Mouse (Mus musculus) heart, adult 18-20 months (tissue): ENCODE results near the gene Thap12. TPM values are rescaled to one million over a fixed set of nuclear protein-coding genes. Genes with fewer than 3 reads are reported as not detected.

Experiments
- DNase-seq, 2 experiments: peaks; one replicate each; pipeline ENCODE4 v3.0.0; 2021 to 2022; ENCODE audit warnings: mixed read lengths in 1 of 2
- long read RNA-seq, 2 experiments: library from polyadenylated mRNA; stranded (forward); transcript quantifications; one replicate each; pipeline ENCODE4 v2.0.0; 2021
- total RNA-seq, 2 experiments: library from RNA; stranded (reverse); gene quantifications; 2 replicates each; pipeline ENCODE4 v1.2.3; 2021

Gene Thap12
- total RNA-seq = 10 to 100 TPM; 77.9 to 83.9 TPM
- long read RNA-seq, experiment 1, transcript Thap12-201 (5 exons, 3,723 nt) = major isoform, 30 of 64 reads
- long read RNA-seq, experiment 1, transcript Thap12-202 (6 exons, 1,123 nt) = minor isoform, 15 of 64 reads
- long read RNA-seq, experiment 1, partial matches to known transcripts = 0 of 64 reads
- long read RNA-seq, experiment 1, other reads (novel, unspliced or antisense) = 17 of 64 reads
- long read RNA-seq, experiment 2, transcript Thap12-201 (5 exons, 3,723 nt) = major isoform, 13 of 24 reads
- long read RNA-seq, experiment 2, partial matches to known transcripts = 8 of 24 reads
- long read RNA-seq, experiment 2, other reads (novel, unspliced or antisense) = 0 of 24 reads

DNA sequence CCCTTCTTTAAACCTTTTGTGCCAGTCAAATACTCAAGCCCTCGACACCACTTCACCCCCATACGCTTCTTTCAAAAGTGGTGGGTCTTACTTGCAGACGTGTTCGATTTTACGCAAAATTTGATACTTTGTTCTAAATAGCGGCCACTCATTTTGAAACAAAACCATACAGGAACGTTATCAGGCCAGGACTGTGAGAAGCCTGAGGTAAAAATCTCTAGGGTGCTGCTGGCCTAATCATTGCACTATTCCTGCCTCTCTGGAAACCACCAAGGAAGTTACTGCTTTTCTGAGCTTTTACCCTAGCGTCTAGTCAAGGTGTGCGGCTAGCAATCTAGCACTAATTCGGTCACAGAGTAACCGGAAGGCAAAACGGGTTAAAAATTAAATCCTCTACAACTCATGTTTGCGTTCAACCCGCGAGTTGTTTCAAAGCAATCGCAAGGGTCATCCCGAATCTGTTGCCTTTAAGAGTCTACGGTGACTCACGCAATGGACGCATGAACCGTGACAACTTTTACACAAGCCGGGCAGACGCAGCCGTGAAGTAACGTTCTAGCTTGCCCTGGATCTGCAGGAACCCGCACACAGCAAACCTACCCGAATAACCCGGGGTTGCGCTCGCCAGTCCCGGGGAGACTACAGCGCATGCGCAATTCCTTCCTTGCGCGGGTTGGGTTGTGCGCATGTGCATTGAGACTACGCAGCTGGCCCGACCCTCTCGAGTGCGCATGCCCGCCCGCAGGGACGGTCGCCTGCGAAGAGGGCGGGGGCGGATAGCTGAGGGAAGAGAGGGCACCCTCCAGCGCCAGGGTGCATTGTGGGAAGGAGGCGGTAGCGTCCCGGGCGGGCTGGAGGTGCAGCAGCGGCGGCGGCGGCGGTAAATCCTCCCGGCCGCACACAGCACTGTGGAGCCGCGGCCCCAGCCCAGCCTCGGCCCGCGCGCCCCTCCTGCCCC lies at the start of gene Thap12:
Gene Thap12 (plus strand): TSS at position 821 of the 958 bp plus-strand sequence.
- peak; percentile 99 to 100 for DNase-seq

DNA sequence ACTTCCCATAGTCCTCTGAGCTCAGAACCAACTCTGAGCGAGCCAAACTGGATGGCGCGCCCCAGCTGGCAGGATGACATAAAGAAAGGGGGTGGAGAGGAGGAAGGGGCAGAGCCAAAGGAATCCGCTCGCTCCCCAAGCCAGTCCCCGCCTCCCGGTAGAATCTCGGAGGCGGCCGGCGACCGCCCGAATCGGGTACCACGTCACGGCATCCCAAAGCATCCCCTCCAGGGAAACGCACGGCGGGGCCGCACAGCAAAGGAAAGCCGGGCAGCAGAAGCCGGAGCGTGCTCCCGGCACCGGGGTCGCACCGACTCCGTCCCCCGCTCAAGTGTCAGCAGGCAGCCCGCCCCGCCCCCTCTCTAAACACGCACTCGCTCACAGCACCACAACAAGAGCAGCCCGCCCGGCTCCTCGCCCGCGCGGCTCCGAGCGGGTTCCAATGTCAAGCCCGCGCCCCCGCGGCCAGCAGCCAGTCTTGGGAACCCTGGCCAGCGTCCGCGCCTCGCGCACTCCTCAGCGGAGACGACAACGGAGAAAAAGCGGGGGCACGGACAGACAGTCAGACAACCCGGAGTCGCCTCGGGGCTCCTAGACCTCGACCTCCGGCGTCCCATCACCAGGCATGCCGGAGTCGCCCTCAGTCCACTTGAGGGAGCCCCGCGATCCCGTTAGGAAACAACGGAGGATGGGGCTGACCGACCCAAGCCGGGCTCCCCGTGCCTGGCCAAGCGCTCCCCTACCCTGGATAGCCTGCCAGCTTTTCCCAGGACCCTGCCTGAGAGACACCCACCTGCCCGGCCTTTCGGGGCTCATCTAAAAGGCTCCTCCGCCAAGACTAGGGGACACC lies 47.0 kb upstream of the Thap12 start:
- peak; percentile 83 to 88 for DNase-seq

DNA sequence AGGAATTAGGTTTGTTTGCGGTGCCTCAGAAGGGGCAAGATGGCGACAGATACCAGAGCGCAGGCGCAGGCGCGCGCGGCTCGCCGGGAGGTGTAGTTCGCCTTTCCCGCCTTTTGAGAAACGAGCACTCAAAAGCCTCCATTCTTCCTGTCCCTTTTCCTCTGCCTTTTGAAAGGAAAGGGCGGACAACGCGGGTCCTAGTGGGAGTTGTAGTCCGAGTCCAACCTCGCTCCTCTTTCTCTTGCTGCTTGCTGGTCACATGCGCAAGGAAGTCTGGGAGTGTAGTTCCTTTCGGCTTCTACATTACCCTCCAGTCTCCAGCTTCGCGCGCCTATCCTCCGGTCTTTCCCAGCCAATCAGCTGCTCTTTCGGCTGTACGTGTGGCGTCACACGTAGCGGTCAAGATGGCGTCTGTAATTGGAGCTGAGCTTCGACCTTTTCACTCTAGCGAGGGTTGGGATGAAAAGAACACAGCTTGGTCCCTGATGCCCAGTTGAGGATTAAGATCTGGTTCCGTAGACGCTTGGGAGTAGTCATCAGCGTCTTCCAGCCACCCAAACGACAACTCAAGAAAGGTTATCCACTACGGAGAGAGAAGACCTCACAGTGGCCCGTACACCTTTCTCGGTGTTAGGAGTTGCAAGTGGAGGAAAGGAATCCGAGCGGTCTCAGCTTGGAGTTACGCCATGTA lies 46.2 kb upstream of the Thap12 start, which contains the start of gene Emsy:
Gene Emsy (minus strand): TSS at position 253 of the 691 bp plus-strand sequence.
- DNase-seq = peak; percentile 95 to 99

DNA sequence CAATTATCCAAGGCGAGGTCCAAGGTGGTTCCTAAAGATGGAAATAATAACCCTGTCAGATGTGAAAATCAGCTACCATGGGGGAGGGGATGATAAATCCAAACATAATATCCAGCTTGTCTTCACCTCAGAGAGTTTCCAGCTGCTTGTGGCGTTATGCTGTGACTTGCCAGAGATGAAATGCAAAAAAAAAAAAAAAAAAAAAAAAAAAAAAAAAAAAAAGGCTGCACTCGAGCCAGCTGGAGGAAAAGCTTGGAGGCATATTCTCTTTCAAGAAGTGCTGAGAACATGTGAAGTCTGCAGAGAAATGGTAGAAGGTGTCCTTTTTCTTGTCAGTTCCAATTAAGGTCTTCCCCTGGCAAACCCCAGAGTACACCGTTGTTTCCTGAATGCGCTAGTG lies 37.7 kb upstream of the Thap12 start:
- DNase-seq = peak; percentile 24 to 34

DNA sequence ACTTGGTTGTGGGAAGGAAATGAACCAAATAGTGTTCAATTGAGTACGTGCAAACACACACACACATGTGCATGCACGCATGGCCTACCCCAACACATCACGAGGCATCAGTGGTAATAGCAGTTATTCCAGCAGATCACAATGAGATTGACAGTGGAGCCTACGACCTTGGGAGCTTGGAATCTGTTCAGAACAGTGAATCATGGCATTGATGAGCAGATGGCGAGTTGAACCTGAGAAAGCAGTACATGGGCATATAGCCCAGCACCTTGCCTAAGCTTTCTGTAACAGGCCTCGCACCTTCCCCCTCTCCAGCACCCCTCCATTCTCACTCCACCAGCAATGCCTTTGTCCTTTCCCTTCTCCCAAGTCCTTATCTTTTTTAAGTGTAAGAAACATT lies 37.2 kb upstream of the Thap12 start:
- no peak for DNase-seq

DNA sequence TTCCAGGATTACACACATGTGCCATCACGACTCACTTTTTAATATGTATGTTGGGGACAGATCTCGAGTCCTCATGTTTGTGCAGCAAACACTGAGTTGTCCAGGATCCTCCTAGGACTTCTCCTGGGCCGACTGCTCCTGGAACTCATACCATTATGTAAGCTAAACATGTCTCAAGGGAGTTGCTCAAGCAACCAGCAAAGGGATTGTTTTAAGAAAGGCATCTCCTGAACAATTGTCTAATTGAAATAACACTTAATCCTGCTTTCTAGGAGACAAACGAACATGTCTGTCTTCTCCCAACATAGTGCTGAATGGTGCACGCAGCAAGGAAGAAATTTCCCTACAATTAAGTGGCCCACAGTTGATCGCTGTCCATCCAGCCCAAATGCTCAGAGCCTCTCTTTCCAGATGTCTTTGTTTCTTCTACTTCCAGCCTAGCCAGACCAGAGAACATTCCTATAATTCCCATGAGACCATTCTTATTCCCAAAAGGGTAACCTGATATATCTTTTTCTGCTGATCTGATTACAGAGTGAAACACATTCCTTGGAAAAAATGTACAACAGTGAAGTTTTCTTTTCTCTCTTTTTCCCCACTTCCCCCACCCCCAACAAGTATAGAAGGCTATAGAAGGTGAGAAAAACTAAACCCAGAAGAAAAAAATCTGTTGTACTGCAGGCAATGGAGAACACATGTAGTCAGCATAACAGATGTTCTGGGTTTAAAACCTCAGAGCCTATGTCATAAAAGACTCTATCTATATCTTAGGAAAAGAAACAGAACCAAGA lies 34.8 kb upstream of the Thap12 start:
- DNase-seq = peak in 1 of 2 experiments; percentile 22

DNA sequence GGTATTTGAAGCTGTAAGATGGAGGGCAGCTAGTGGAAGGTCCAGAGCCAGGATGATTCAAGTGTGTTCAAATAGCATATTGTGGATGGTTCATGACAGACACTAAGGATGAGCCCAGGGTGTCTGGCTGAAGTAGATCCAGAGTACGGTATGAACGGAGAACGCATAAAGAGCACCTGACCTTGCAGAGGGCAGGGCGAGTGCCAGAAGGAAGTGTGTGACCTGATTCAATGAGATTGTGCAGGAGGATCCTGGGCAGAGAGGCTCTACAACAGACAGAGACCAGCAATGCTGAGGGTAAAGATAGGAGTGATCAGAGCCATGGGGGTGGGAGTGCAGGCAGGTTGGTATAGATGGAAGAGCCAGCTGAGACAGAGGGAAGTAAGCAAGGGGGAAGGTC lies 32.1 kb upstream of the Thap12 start:
- DNase-seq = no peak

DNA sequence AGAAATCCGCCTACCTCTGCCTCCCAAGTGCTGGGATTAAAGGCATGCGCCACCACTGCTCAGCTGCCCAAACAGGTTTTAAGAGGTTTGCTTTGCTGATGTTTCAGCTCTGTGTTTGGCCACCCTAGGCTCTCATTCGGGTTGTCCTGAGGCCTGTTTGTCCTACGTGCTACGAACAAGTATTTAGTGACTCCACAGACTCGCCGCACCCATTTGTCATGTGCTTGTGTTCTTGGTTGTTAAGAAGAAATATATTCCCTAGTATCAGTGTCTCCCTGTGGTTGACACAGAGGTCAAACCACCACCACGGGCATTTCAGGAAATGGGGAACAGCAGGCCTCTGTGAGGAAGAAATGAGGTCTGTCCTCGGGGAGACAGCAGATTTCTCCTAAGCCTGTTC lies 31.5 kb upstream of the Thap12 start:
- no peak for DNase-seq

DNA sequence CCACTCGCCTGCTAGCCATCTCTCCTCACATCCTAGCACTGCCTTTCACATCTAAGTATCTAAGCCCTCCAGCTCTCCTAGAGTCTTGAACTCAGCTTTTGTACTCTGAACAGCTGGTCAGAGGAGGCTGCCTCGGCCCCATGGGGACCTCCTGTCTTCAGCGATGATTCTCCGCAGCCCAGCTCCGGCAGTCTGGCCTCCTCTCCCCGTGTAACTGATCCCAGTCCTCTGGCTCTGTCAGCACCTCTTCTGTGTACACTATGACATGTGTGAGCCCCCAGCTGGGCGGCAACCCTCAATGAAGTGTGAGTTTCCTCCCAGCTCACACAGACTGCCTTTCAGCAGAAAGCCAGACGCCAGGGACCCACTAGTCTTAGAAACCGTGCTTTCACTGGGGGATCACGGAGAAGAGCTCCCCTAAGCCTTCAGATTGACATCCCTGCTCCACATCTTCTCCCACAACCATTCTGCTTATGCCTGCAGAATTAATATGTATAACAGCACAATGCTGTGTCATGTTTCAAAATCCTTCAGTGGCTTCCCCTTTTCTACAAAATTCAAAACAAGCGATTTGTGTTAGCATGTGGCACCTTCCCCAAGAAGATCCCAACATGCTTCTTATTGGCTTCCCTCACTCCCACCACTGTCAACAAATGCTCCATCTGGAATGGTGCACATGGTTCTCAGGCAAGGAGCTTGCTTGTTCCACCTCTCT lies 30.5 kb upstream of the Thap12 start:
- peak; percentile 67 to 79 for DNase-seq

DNA sequence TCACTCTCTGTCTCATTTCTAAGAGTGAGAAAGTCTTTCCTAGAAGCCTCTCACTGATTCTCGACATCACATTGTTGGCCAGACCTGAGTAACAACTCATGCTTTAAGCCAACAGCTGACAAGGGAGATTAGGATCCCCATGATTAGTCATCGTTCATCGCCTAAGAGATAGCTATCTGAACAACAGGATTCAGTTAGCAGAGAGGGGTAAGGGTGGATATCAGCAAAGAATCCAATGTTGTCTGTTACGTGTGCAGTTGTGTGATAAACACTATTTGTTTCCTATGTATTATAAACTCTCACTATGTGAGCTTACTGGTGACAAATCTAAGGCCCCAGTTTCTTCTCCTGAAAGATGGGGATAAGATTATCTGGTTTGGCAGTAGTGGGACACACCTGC lies 28.6 kb upstream of the Thap12 start:
- DNase-seq = no peak

DNA sequence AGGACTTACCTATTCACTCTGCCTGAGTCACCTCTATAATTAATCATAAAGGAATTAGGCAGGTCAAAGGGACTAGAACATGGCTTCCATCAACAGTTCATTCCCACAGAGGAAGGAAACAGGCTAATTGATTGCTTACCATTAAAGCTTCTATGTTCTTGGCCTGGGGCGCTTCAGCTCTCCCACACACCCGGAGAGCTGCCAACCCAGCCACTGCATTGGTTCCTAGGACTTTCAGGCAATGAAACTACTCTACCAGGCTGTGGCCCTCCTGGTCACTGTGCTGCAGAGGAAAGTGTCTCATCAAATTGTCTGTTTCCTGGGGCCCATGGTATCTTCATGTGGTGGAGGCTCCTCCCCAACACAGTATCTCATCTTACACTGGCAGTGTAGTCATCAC lies 25.4 kb upstream of the Thap12 start:
- no peak for DNase-seq

DNA sequence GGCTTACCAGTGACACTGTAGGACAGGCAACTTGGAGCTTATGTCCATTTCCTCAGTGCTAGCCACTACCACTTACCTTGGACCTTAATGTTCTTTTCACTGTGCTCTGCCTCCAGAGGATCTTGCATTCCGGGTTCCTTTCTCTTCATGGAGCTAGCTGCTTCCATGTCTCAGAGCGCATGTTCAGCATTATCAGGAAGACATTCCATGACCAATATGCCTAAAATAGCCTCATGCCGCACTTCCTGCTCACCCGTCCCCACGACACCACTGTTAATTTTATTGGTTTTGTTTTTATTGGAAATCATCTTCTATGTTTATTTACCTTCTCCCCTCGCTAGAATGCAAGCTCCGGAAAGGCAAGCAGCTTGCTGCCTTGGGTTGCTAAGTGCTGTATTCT lies 24.5 kb upstream of the Thap12 start:
- peak; percentile 58 to 68 for DNase-seq

DNA sequence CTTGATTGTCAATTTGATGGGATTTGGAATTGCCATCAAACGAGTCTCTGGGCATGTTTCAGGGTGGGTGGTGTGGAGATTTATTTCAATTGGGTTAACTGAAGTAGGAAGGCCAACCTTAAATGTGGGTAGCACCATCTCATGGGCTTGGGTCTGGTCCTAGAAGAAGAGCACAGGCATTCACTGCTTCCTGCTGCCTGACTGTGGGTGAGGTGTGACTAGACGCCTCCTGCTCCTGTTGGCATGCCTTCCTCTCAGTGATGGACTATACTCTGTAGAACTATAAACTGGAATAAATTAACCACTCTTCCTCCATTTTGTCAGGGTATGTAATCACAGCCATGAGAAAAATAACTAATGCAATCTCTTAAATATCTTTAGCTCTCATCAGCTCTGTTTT lies 22.2 kb upstream of the Thap12 start:
- no peak for DNase-seq

DNA sequence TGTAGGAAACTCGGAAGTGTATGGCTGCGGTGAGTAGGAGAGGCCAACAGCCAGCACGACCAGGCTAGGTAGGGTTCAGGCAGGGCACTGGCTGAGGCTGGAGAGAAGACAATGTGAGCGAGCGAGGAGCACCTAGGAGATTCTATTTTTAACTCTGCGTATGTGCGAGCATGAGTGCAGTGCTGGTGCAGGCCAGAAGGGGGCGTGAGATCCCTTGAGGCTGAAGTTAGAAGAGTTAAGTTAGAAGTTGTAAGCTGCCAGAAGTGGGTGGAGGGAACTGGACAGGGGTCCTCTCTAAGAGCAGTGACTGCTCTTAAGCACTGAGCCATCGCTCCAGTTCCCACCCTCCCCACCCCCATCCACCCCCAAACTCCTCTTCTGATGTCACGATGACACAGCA lies 20.1 kb upstream of the Thap12 start:
- DNase-seq = no peak

DNA sequence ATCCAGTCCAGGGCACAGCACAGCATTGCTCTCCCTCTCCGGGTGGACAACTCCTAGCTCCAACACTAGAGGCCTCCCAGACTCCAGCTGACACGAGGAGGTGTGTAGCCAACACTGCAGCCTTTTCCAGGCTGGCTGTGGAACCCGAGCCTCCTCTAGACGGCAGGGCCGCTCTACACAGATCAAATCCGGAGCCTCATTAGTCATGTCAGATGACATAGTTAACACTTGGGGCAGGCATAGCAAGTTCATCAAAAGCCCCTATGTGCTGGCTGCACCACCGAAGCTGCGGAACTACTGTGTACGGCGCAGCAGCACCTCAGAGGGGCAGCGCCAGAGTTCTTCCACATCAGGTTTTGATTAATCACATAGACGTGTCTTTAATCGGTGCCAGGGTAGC lies 17.0 kb upstream of the Thap12 start:
- DNase-seq = no peak

DNA sequence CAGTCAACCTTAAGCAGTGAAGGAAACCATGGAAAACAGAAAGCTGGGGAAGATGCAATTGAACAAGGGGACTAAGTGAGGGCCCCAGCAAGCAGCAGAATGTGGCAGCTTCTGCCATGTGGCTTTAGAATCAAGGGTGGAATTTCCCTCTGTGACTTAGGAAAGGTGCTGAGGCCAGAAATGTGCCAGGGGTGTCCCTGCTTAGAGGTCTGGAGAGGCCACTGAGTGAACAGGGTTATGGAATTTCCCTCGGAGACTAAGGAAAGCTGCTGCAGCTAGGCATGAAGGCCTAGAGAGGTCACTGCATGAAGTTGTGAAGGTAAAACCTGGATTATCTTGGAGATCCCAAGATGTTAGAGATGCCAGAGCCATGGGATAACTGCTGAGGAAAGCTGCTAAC lies 12.8 kb upstream of the Thap12 start:
- no peak for DNase-seq

DNA sequence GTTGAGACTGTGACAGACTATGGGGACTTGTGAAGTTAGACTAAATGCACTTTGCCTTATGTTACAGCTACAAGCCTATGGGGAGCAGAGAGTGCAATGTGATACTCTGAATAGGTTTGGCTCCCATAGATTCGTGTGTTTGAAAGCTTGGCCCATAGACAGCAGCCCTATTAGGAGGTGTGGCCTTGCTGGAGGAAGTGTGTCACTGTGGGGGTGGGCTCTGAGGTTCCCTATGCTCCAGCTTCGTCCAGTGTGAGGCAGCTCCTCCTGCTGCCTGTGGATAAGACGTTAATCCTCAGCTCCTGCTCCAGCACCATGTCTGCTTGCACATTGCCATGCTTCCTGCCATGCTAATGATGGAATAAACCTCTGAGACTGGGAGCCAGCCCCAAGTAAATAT lies 12.1 kb upstream of the Thap12 start:
- DNase-seq = peak in 1 of 2 experiments; percentile 22

DNA sequence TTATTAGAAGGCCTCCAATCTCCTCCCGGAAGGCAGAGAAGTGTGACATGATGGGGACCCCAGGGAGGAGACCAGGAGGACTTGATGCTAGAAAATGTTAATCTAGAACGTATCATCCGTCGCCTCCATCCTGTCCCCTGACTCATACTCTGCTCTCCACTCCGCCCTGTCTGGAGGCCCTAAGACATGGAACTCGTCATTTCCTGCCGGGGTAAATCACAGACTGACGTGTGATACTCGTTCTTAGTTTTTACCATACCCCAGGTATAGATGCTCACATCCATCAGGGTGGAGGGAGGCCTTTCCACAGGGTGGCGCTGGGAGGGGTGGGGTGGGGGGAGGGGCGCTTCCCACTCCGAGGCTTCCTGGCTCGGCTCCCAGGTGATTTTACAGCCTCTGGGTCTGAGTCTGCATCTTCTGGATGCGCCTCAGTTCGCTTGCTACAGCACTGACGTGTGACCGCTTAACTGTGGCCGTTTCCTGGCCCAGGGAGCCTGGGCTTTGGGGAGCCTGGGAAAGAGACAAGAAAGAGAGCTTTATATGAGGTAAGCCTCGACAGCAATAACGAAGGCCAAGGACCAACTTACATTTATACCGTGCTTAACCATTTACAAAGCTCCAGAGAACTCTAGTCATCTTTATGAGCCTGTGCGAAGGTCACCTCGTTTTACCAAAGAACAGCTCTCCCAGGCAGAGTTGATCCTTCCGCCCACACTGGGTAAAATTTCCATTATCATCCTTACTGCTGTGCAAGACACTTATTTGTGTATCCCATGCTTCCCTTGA lies 9.9 kb upstream of the Thap12 start:
- DNase-seq = peak; percentile 37 to 48

DNA sequence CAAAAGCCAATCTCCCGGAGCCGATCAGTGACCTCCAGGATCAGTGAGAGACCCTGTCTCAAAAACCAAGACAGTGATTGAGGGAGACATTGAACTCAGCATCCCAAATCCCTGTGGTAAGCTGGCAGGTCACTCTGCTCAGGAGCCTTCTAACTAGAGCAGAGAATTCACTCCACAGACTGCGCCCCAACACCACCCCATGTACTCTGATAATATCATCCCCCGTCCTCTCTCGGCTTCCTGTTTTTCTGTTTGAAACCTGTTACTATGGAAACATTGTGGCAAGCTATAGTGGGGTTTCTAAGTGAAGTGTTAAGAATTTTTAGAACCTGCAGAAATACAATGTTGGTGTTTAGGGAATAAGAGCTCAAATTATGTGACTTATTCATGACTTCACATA lies 8.9 kb upstream of the Thap12 start:
- peak in 1 of 2 experiments; percentile 67 for DNase-seq
